9 mouse cellular contexts compared by ENCODE assay signal in genomic region chr2:165473003-165473402, GRCm38 (mm10). TPM values are rescaled to one million over a fixed set of nuclear protein-coding genes. Genes with fewer than 3 reads are reported as not detected.
DNase-seq lines count a peak whose midpoint lies in the region; ATAC-seq and TF ChIP-seq lines count a peak whose summit lies in the region.
"Had no signal": no experiment of that assay in that cellular context is flagged by ENCODE, and none has a peak within 500 bp of the region (broad histone marks: within the 10 kb centered on the region; RNA-seq: fewer than 3 reads in every experiment).

Slc13a3 (minus strand) TSS chr2:165473230.

- DNase-seq in cerebellum, adult 2 months, result no peak
- no peak for DNase-seq in cerebellum, postnatal 4 days (ENCODE audit: low spot score in 2 of 2)
- no peak for DNase-seq in ES-E14 (ENCODE audit: low read depth, low spot score)
- DNase-seq in left cerebral cortex, postnatal 4 days, result peak; percentile 22
- DNase-seq in midbrain, postnatal 0 days (ENCODE audit: low spot score), result peak; percentile 29
- DNase-seq in urinary bladder, postnatal 36 days (ENCODE audit: low spot score in 2 of 2), result no peak

- H3K4me2 ChIP-seq in hindbrain, embryonic 12.5 days (replicated peaks), result peak within 1 kb of the TSS; percentile 51
- H3K4me2 ChIP-seq in midbrain, postnatal 0 days (ENCODE audit: low read depth, low read length, poor library complexity, severe bottlenecking), result peak within 1 kb of the TSS; percentile 49

- no peaks in the 10 kb centered on the region for H3K9me3 ChIP-seq in ES-E14 (ENCODE audit: control insufficient read depth, insufficient read depth, low read depth, low read length)
- H3K9me3 ChIP-seq in hindbrain, embryonic 12.5 days (replicated peaks), result no peaks in the 10 kb centered on the region
- H3K9me3 ChIP-seq in midbrain, postnatal 0 days (ENCODE audit: low read length), result no peaks in the 10 kb centered on the region

- peak within 1 kb of the TSS; percentile 67; the same call in 1 of the 2 replicates for H3K9ac ChIP-seq in ES-E14 (ENCODE audit: insufficient read depth, low read depth, low read length, poor library complexity, severe bottlenecking)
- peak within 1 kb of the TSS; percentile 43 for H3K9ac ChIP-seq in hindbrain, embryonic 12.5 days
- no peak within 1 kb of the TSS; the same call in 1 of the 2 replicates for H3K9ac ChIP-seq in midbrain, postnatal 0 days (replicated peaks; ENCODE audit: low read length, poor library complexity, severe bottlenecking)

- no peak for TF ChIP-seq POLR2A in cerebellum, adult 2 months (IDR thresholded peaks at IDR 0.05; ENCODE audit: borderline replicate concordance, insufficient read depth, low read length)

- H3K36me3 ChIP-seq in ES-E14 (ENCODE audit: control insufficient read depth, insufficient read depth, low read length, poor library complexity, severe bottlenecking), result no peaks in the 10 kb centered on the region
- H3K36me3 ChIP-seq in hindbrain, embryonic 12.5 days, result no peaks in the 10 kb centered on the region
- no peaks in the 10 kb centered on the region for H3K36me3 ChIP-seq in midbrain, postnatal 0 days (ENCODE audit: insufficient read depth, low read length)

- no peak within 1 kb of the TSS for H3K4me3 ChIP-seq in cerebellum, adult 2 months (replicated peaks; ENCODE audit: insufficient read depth, low read depth, low read length)
- peak within 1 kb of the TSS; percentile 56 to 63; a peak in 3 of 4 replicates for H3K4me3 ChIP-seq in ES-E14 (ENCODE audit: insufficient read depth in 1 of 2, low read depth in 1 of 2, low read length in 2 of 2, poor library complexity in 1 of 2, severe bottlenecking in 1 of 2)
- peak within 1 kb of the TSS; percentile 24 for H3K4me3 ChIP-seq in hindbrain, embryonic 12.5 days
- H3K4me3 ChIP-seq in midbrain, postnatal 0 days (ENCODE audit: low read depth, low read length), result peak within 1 kb of the TSS; percentile 18

- H3K27me3 ChIP-seq in cerebellum, adult 2 months (ENCODE audit: control insufficient read depth, insufficient read depth, low read length), result no peaks in the 10 kb centered on the region
- peaks cover 32% of the 10 kb centered on the region for H3K27me3 ChIP-seq in hindbrain, embryonic 12.5 days
- H3K27me3 ChIP-seq in midbrain, postnatal 0 days (ENCODE audit: insufficient read depth, low read length), result peaks cover 11% of the 10 kb centered on the region

- intact Hi-C loops in left cerebral cortex, postnatal 4 days (cut with DNase I), result no loop called here

- ATAC-seq in hindbrain, embryonic 12.5 days (ENCODE audit: low FRiP score), result no peak
- no peak for ATAC-seq in midbrain, postnatal 0 days (ENCODE audit: low FRiP score)
- ATAC-seq in inflammation-experienced regulatory T-cells, adult 6 months, result no peak

- WGBS in cerebellum, adult 2 months, result 6% methylated on average over 35 of the region's 35 CpGs
- WGBS in hindbrain, embryonic 12.5 days, result 3% methylated on average over 31 of the region's 35 CpGs
- WGBS in midbrain, postnatal 0 days, result 1% methylated on average over 12 of the region's 35 CpGs

- TF ChIP-seq CTCF in cerebellum, adult 2 months (IDR thresholded peaks at IDR 0.05; ENCODE audit: borderline replicate concordance, insufficient read depth, low read depth, low read length), result no peak
- TF ChIP-seq CTCF in midbrain, postnatal 0 days (IDR thresholded peaks at IDR 0.05), result 0 out of 2 replicates have a peak, but pooled peaks have one; percentile 7

- in situ Hi-C loops in ES-E14 (cut with MboI; ENCODE audit: low sequenced_read_pairs in 2 of 2, unreplicated experiment in 2 of 2), result no loop called here

- no peak within 1 kb of the TSS for H3K27ac ChIP-seq in cerebellum, adult 2 months (ENCODE audit: insufficient read depth, low read length)
- H3K27ac ChIP-seq in ES-E14 (ENCODE audit: insufficient read depth, low read depth, low read length, poor library complexity, severe bottlenecking), result no peak within 1 kb of the TSS
- no peak within 1 kb of the TSS for H3K27ac ChIP-seq in hindbrain, embryonic 12.5 days
- no peak within 1 kb of the TSS for H3K27ac ChIP-seq in midbrain, postnatal 0 days (ENCODE audit: low read depth, low read length)

- no peaks in the 10 kb centered on the region for H3K4me1 ChIP-seq in cerebellum, adult 2 months (ENCODE audit: control insufficient read depth, insufficient read depth, low read length)
- no peaks in the 10 kb centered on the region for H3K4me1 ChIP-seq in ES-E14 (ENCODE audit: control insufficient read depth in 2 of 2, insufficient read depth in 2 of 2, low read length in 2 of 2, poor library complexity in 1 of 2)
- peaks cover 17% of the 10 kb centered on the region for H3K4me1 ChIP-seq in hindbrain, embryonic 12.5 days
- peaks cover 3% of the 10 kb centered on the region; the same call in 1 of the 2 replicates for H3K4me1 ChIP-seq in midbrain, postnatal 0 days (ENCODE audit: insufficient read depth, low read length)

TF ChIP-seq in ES-E14, 5 proteins besides CTCF, POLR2A, EP300 and RAD21:
- no peak for TF ChIP-seq CHD2 (IDR thresholded peaks at IDR 0.05; ENCODE audit: low read depth, low read length)

RNA-seq across cellular contexts. Expression of gene Slc13a3, which starts in this region (rescaled TPM):
- 21.6 and 22.3 TPM in 2 replicates for polyA plus RNA-seq in cerebellum, adult 2 months (2012; rRNA removed)
- total RNA-seq in ES-E14 (2012; rRNA removed), result 0.11 and 0.22 TPM in 2 replicates
- 0.55 and 1.2 TPM in 2 replicates for polyA plus RNA-seq in hindbrain, embryonic 12.5 days (2016; fragmentation: Nextera tagmentation; extraction: Ambion mirVana)
- total RNA-seq in left cerebral cortex, postnatal 4 days (2021), result 10 to 100 TPM; 13.0 to 14.2 TPM
- 25.5 and 32.1 TPM in 2 replicates for total RNA-seq in midbrain, postnatal 0 days (2014; rRNA removed)
- 17.4 and 20.3 TPM in 2 replicates for polyA plus RNA-seq in midbrain, postnatal 0 days (2015; fragmentation: Nextera tagmentation; extraction: Ambion mirVana)
- not detected for polyA plus RNA-seq in inflammation-experienced regulatory T-cells, adult 6 months (2017; shearing (Covaris generic))
- polyA plus RNA-seq: C2C12 had no signal

Comparison
In these comparisons a context has a peak if more than half of its experiments do, and no peak if none do; other contexts are left out.
1. RNA of gene Slc13a3 (total RNA-seq): 25.5 to 32.1 TPM in midbrain, postnatal 0 days and 13.0 to 14.2 TPM in left cerebral cortex, postnatal 4 days; 0.11 to 0.22 TPM in ES-E14; every median in the first group is over 10 times any median in the second.
2. DNase-seq: peak in left cerebral cortex, postnatal 4 days (single experiment) and midbrain, postnatal 0 days (single experiment); none in cerebellum, adult 2 months (0 of 2), cerebellum, postnatal 4 days (0 of 2), ES-E14 (single experiment) and urinary bladder, postnatal 36 days (0 of 2).